Mouse (Mus musculus): ENCODE results near the gene Lrat. TPM values are rescaled to one million over a fixed set of nuclear protein-coding genes. Genes with fewer than 3 reads are reported as not detected.

Lrat gene
- polyA plus RNA-seq (2017; shearing (Covaris generic)) = under 1 TPM in 1 of 2 experiments, not detected in 1; 0.07 TPM

- no peak for ATAC-seq
Observed at GRCm38 (mm10) chr3:82903613-82904205, at the start of gene Lrat. Lrat (minus strand) TSS chr3:82903973.

DNA sequence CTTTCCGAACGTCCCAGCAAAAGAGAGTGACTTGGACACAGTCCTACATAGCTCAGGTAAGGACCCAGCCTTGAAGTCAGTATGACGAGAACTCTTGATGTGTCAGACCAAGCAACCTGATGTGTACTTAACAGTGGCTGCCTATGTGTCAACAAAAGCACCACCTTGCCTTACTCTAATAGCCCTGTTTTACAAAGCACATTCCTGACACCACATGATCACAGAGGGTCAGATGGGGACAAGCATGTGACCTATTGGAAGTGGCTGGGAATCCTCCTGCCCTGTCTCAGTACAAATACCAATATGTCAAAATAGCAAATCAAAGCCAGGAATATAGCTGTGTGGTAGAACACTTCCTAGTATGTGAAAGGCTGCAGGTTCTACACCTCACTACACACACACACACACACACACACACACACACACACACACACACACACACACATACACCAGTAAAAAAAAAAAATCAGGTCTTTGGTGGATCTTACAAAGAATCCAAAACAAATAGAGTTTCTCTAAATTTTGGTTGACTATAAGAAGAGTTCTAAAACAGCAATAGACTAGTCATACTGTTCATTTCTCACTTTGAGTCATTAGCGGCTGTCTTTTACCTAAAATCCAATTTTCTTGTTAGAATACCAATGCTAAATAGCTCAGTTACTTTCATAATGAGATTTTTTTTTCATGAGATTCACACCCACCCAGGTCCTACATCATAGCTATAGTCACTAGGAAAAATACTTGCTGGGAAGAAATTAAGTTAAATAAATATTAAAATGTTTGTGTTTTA, 48.6 kb upstream of the Lrat start:
- no peak for ATAC-seq

DNA sequence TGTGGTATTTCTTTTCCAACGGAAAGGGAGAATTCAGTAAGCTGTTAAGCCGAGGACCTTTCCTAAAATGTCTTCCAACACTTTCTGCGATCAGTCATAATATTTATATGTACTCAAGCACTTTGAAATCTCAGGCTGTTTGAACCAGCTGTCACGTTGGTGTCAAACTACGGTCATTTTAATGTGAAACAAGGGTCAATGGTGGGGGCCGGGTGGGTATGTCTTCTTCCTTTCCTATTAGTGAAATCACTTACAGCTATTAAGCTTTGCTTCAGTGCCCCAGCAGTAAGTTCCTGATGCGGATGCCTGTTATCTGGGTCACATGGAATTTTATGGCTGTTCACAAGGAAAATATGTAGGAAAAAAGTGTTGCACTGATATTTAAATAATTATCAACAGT, 46.9 kb upstream of the Lrat start:
- no peak for ATAC-seq

DNA sequence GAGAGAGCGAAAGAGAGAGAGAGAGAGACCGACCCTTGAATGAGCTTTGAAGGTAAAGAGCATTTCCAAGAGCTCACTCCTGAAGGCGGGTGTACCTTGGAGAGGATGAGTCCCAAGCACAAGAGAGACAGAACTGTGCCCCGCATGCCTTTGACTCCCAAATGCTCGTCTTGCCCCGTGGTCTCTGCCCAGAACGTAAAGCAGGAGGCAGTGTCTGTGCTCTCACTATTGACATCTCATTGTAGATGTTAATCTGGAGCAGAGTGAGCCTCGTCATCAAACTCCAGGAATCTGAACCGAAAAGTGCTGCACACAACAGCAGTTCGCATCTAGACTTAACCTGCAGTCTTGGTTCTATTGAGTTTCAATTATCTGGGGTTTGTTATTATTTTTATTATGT, 46.4 kb upstream of the Lrat start:
- ATAC-seq = no peak

GRCm38 (mm10) chr3:82946375-82947107, 42.8 kb upstream of the Lrat start:
- no peak for ATAC-seq

- ATAC-seq = no peak
Observed at GRCm38 (mm10) chr3:82927917-82928316, 24.1 kb upstream of the Lrat start.

GRCm38 (mm10) chr3:82915632-82916031, 11.9 kb upstream of the Lrat start:
- ATAC-seq = no peak

DNA sequence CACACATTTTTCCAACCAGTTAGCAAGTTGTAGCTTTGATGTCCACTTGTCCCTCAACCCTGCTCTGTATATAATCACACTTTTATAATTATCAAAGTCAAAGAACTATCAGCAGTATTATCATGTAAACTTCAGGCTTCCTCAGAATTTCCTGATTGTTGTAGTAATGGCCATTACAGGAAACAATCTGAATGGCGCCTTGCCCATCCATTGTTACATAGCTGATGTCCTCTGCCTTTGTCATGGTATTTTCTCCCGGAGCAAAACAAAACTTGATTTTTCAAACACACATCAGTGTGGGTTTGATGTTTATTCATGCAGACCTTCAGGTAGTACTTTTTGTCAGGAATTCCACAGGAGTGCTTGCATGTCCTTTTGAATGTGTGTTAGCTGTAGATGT, 4.9 kb upstream of the Lrat start:
- ATAC-seq = no peak

- no peak for ATAC-seq
Observed at GRCm38 (mm10) chr3:82904211-82904908, 587 bp upstream of the Lrat start.

- no peak for ATAC-seq
Observed at GRCm38 (mm10) chr3:82902757-82903612, 788 bp downstream of the Lrat start.

GRCm38 (mm10) chr3:82888842-82889241, 14.9 kb downstream of the Lrat start:
- ATAC-seq = no peak

GRCm38 (mm10) chr3:82877258-82877657, 26.5 kb downstream of the Lrat start:
- ATAC-seq = no peak

DNA sequence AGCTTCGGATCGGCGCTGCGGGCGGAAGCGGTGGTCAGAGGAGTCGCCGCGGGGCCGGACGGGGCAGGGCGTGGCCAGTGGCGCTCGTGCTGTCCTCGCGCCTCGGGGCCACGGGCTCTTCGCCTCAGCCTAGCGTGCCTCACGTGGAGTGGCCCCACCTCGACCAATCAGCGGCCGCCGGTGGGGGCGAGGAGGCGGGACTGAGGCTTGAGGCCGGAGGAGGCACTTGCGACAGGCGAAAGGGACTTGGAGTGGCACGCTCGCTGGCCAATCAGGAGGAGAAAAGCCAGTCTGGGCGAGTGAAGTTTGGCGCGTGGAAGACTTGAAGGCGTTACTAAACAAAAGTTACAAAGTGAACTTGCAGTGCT, 27.4 kb downstream of the Lrat start, which contains the start of gene Rbm46:
Gene Rbm46 (minus strand): TSS at position 112 of the 368 bp plus-strand sequence.
- ATAC-seq = no peak

DNA sequence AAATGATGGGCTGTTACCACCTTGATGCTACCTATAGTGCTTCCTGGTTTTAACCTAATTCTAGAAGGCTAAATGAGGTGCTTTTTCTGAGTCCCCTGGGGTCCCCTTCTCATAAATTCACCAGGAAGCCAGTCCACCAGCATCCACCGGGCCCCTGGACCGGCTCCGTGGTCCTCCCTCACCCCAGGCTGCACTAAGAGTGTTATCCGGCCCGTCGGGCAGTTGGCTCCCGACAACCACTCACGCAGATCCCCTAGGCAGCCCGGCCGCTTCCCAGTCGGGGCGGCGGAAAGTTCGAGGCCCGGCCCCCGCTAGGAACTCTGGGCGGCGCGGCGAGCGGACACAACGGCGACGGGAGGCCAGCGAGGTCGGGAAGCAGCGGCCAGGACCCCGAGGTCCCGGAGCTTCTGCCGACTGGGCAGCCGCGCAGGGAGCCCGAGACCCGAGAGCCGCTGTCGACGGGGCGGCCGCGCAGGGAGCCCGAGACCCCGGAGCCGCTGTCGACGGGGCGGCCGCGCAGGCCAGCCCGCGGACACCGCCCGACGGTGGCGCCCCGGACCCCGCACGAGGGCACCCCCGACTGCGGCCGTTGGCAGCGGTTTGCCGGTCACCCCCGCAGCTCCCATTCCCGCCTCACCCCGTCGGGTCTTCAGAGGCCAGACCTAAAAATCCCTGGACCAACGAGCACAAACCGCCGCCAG, 28.0 kb downstream of the Lrat start:
- no peak for ATAC-seq

- ATAC-seq = no peak
Observed at GRCm38 (mm10) chr3:82857414-82858077, 46.2 kb downstream of the Lrat start.

Other genes with a start within 250 kb of the Lrat start
- gene Rbm46, start 27.5 kb downstream of the Lrat start, polyA plus RNA-seq (2017; shearing (Covaris generic)) = not detected
- not detected for gene Fgg, start 103.8 kb upstream of the Lrat start, polyA plus RNA-seq (2017; shearing (Covaris generic))
- gene Fga, start 122.1 kb upstream of the Lrat start, polyA plus RNA-seq (2017; shearing (Covaris generic)) = not detected
- not detected for gene Fgb, start 145.9 kb upstream of the Lrat start, polyA plus RNA-seq (2017; shearing (Covaris generic))
- gene Plrg1, start 151.5 kb upstream of the Lrat start, polyA plus RNA-seq (2017; shearing (Covaris generic)) = 10 to 100 TPM; 49.5 to 57.0 TPM
- not detected for gene Dchs2, start 224.0 kb upstream of the Lrat start, polyA plus RNA-seq (2017; shearing (Covaris generic))